Mouse (Mus musculus): Measurements from ENCODE around the gene Cadps. TPM values are rescaled to one million over a fixed set of nuclear protein-coding genes. Genes with fewer than 3 reads are reported as not detected.

Gene Cadps
- polyA plus RNA-seq, 1 experiment from 2014 or later, result 1.7 TPM

DNA sequence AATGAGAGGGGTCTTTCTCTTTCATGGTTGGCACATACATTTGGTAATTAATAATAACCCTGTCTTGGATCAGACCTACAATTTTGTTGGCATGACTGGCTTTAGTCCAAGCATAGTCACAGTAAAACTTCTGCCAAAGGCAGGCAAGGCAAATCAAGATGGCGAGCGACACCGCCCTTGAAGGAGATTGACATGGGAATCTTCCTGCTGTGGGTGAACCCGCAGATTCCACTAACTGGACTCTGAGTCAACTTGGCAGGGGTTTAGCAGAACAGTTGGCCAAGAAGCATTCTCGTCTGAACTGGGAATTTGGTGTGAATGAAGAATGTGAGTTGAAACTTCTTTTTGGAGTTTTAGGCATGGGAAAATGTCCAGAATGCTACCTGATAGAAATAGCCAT lies 422.8 kb downstream of the Cadps start:
- Histone ChIP-seq H3K4me1 (no peaks in the 10 kb centered on the region), H3K9ac (no peak overlapping the region), H3K4me2 (no peak overlapping the region), H3K9me3 (no peaks in the 10 kb centered on the region), H3K27me3 (replicated peaks) (no peaks in the 10 kb centered on the region), H3K36me3 (no peaks in the 10 kb centered on the region), H3K27ac (no peak overlapping the region), H3K4me3 (replicated peaks) (no peak overlapping the region)
- WGBS, result 89% methylated on average over 5 of the region's 5 CpGs
- no peak for ATAC-seq (ENCODE audit: insufficient read depth, low FRiP score, low read depth)

- no peaks in the 10 kb centered on the region for H3K36me3 ChIP-seq
- 70% methylated on average over 3 of the region's 3 CpGs for WGBS
- H3K27ac ChIP-seq, result no peak overlapping the region
- no peak for ATAC-seq (ENCODE audit: insufficient read depth, low FRiP score, low read depth)
- no peak overlapping the region for H3K4me3 ChIP-seq (replicated peaks)
- H3K9me3 ChIP-seq, result no peaks in the 10 kb centered on the region
- no peak overlapping the region for H3K4me2 ChIP-seq
- H3K4me1 ChIP-seq, result no peaks in the 10 kb centered on the region
- H3K27me3 ChIP-seq (replicated peaks), result no peaks in the 10 kb centered on the region
- H3K9ac ChIP-seq, result no peak overlapping the region
Observed at GRCm38 (mm10) chr14:12397561-12397960, 425.3 kb downstream of the Cadps start.

DNA sequence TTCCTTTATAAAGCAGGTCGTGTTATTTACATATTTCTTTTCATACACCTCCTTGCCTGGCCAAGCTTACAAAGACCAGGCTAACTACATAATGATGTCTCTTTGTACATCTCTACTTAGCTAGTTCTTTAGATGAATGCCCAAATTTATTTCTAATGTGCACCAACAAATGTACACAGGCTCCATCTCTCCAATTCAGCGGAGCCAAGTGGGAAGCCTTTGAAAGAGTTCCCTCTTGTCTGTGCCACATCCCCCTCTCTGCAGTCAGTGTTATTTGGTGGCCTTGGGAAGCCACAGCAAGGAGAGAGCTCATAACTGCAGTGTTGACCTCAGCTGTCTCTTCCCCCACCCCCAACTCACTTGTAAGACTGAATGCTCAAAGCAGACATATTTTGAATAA lies 428.6 kb downstream of the Cadps start:
- Histone ChIP-seq H3K4me1 (no peaks in the 10 kb centered on the region), H3K27ac (no peak overlapping the region), H3K9me3 (no peaks in the 10 kb centered on the region), H3K9ac (no peak overlapping the region), H3K36me3 (no peaks in the 10 kb centered on the region), H3K27me3 (replicated peaks) (no peaks in the 10 kb centered on the region), H3K4me2 (no peak overlapping the region), H3K4me3 (replicated peaks) (no peak overlapping the region)
- 64% methylated on average over 2 of the region's 2 CpGs for WGBS
- ATAC-seq (ENCODE audit: insufficient read depth, low FRiP score, low read depth), result no peak

GRCm38 (mm10) chr14:12393271-12393861 lies 429.5 kb downstream of the Cadps start:
- H3K4me3 ChIP-seq (replicated peaks), result no peak overlapping the region
- no peaks in the 10 kb centered on the region for H3K27me3 ChIP-seq (replicated peaks)
- H3K9ac ChIP-seq, result no peak overlapping the region
- no peak for ATAC-seq (ENCODE audit: insufficient read depth, low FRiP score, low read depth)
- 65% methylated on average over 12 of the region's 12 CpGs for WGBS
- no peaks in the 10 kb centered on the region for H3K36me3 ChIP-seq
- H3K27ac ChIP-seq, result no peak overlapping the region
- H3K4me2 ChIP-seq, result no peak overlapping the region
- H3K9me3 ChIP-seq, result no peaks in the 10 kb centered on the region
- no peaks in the 10 kb centered on the region for H3K4me1 ChIP-seq

GRCm38 (mm10) chr14:12391167-12391566 lies 431.7 kb downstream of the Cadps start:
- Histone ChIP-seq H3K27ac (no peak overlapping the region), H3K4me3 (replicated peaks) (no peak overlapping the region), H3K9ac (no peak overlapping the region), H3K27me3 (replicated peaks) (no peaks in the 10 kb centered on the region), H3K9me3 (no peaks in the 10 kb centered on the region), H3K4me1 (no peaks in the 10 kb centered on the region), H3K36me3 (no peaks in the 10 kb centered on the region), H3K4me2 (no peak overlapping the region)
- no peak for ATAC-seq (ENCODE audit: insufficient read depth, low FRiP score, low read depth)
- WGBS, result 61% methylated on average over 7 of the region's 7 CpGs

- H3K27me3 ChIP-seq (replicated peaks), result no peaks in the 10 kb centered on the region
- H3K4me1 ChIP-seq, result no peaks in the 10 kb centered on the region
- no peaks in the 10 kb centered on the region for H3K9me3 ChIP-seq
- H3K9ac ChIP-seq, result no peak overlapping the region
- no peak overlapping the region for H3K27ac ChIP-seq
- WGBS, result 44% methylated on average over 14 of the region's 14 CpGs
- no peaks in the 10 kb centered on the region for H3K36me3 ChIP-seq
- H3K4me3 ChIP-seq (replicated peaks), result no peak overlapping the region
- ATAC-seq (ENCODE audit: insufficient read depth, low FRiP score, low read depth), result no peak
- no peak overlapping the region for H3K4me2 ChIP-seq
Observed at GRCm38 (mm10) chr14:12388806-12389436, 434.0 kb downstream of the Cadps start.

DNA sequence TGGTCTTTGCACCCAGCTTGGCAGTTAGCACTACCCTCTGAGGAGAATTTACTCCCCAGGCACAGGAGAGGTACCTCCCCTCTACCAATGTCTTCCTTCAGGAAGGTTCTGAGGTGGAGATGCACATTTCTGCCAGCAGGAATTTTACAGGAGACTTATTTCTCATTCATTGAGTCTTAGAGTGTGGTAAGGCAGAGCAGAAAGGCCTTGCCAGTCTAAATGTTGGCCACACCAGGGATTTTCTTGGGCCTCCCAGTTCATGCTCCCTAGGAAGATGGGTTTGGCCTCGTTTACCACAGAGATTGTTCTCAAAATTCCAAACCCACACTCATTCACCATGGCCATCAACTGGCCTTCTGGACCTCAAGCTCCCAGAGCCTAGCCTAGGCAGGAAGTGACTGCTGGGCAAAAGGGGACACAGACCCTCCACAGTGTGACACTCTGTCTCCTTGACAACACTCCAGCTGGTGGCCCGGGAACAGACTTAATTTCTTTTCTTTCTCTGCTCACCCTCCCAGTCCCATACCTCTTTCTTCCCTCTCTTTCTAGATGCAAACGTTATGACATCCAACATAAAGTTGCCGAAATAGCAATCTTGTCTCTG lies 434.6 kb downstream of the Cadps start:
- 39% methylated on average over 4 of the region's 4 CpGs for WGBS
- Histone ChIP-seq H3K9me3 (no peaks in the 10 kb centered on the region), H3K4me1 (no peaks in the 10 kb centered on the region), H3K4me3 (replicated peaks) (no peak overlapping the region), H3K36me3 (no peaks in the 10 kb centered on the region), H3K4me2 (no peak overlapping the region), H3K27ac (no peak overlapping the region), H3K27me3 (replicated peaks) (no peaks in the 10 kb centered on the region), H3K9ac (no peak overlapping the region)
- ATAC-seq (ENCODE audit: insufficient read depth, low FRiP score, low read depth), result no peak

- H3K9me3 ChIP-seq, result no peaks in the 10 kb centered on the region
- no peaks in the 10 kb centered on the region for H3K27me3 ChIP-seq (replicated peaks)
- WGBS, result 57% methylated on average over 6 of the region's 6 CpGs
- H3K4me2 ChIP-seq, result no peak overlapping the region
- H3K9ac ChIP-seq, result no peak overlapping the region
- H3K36me3 ChIP-seq, result no peaks in the 10 kb centered on the region
- no peak for ATAC-seq (ENCODE audit: insufficient read depth, low FRiP score, low read depth)
- no peaks in the 10 kb centered on the region for H3K4me1 ChIP-seq
- H3K4me3 ChIP-seq (replicated peaks), result no peak overlapping the region
- H3K27ac ChIP-seq, result no peak overlapping the region
Observed at GRCm38 (mm10) chr14:12387176-12387575, 435.7 kb downstream of the Cadps start.

GRCm38 (mm10) chr14:12377883-12378282 lies 445.0 kb downstream of the Cadps start:
- 36% methylated on average over 9 of the region's 9 CpGs for WGBS
- H3K27me3 ChIP-seq (replicated peaks), result no peaks in the 10 kb centered on the region
- H3K9ac ChIP-seq, result no peak overlapping the region
- H3K36me3 ChIP-seq, result no peaks in the 10 kb centered on the region
- ATAC-seq (ENCODE audit: insufficient read depth, low FRiP score, low read depth), result no peak
- no peaks in the 10 kb centered on the region for H3K9me3 ChIP-seq
- no peak overlapping the region for H3K4me3 ChIP-seq (replicated peaks)
- no peak overlapping the region for H3K27ac ChIP-seq
- H3K4me1 ChIP-seq, result no peaks in the 10 kb centered on the region
- no peak overlapping the region for H3K4me2 ChIP-seq

GRCm38 (mm10) chr14:12377289-12377688 lies 445.6 kb downstream of the Cadps start:
- no peak for ATAC-seq (ENCODE audit: insufficient read depth, low FRiP score, low read depth)
- no peak overlapping the region for H3K27ac ChIP-seq
- H3K4me2 ChIP-seq, result no peak overlapping the region
- WGBS, result 91% methylated on average over 2 of the region's 2 CpGs
- H3K4me1 ChIP-seq, result no peaks in the 10 kb centered on the region
- H3K9me3 ChIP-seq, result no peaks in the 10 kb centered on the region
- H3K4me3 ChIP-seq (replicated peaks), result no peak overlapping the region
- no peaks in the 10 kb centered on the region for H3K27me3 ChIP-seq (replicated peaks)
- H3K9ac ChIP-seq, result no peak overlapping the region
- no peaks in the 10 kb centered on the region for H3K36me3 ChIP-seq

GRCm38 (mm10) chr14:12375451-12375850 lies 447.4 kb downstream of the Cadps start:
- 86% methylated on average over 2 of the region's 2 CpGs for WGBS
- no peak overlapping the region for H3K4me3 ChIP-seq (replicated peaks)
- H3K27me3 ChIP-seq (replicated peaks), result no peaks in the 10 kb centered on the region
- no peaks in the 10 kb centered on the region for H3K36me3 ChIP-seq
- no peaks in the 10 kb centered on the region for H3K4me1 ChIP-seq
- no peak for ATAC-seq (ENCODE audit: insufficient read depth, low FRiP score, low read depth)
- no peak overlapping the region for H3K4me2 ChIP-seq
- H3K9me3 ChIP-seq, result no peaks in the 10 kb centered on the region
- H3K27ac ChIP-seq, result no peak overlapping the region
- no peak overlapping the region for H3K9ac ChIP-seq

GRCm38 (mm10) chr14:12350271-12350916 lies 472.5 kb downstream of the Cadps start:
- no peak overlapping the region for H3K4me3 ChIP-seq (replicated peaks)
- no peak overlapping the region for H3K27ac ChIP-seq
- H3K27me3 ChIP-seq (replicated peaks), result peaks cover 81% of the 10 kb centered on the region
- H3K4me1 ChIP-seq, result peaks cover 14% of the 10 kb centered on the region; the same call in 1 of the 2 replicates
- H3K9me3 ChIP-seq, result no peaks in the 10 kb centered on the region
- 14% methylated on average over 16 of the region's 16 CpGs for WGBS
- ATAC-seq (ENCODE audit: insufficient read depth, low FRiP score, low read depth), result no peak
- no peak overlapping the region for H3K4me2 ChIP-seq
- no peaks in the 10 kb centered on the region for H3K36me3 ChIP-seq
- H3K9ac ChIP-seq, result no peak overlapping the region

All from stomach, embryonic 15.5 days (tissue).